Mouse (Mus musculus) liver, postnatal 0 days (tissue): ENCODE results near the gene Ybx3.

ENCODE experiments used
- CTCF ChIP-seq: sonication (generic); IDR thresholded peaks from 2 replicates; pipeline ENCODE4 v1.5.1; 2016; ENCODE audit warnings: antibody characterized with exemption, low read depth
- EP300 ChIP-seq: IDR thresholded peaks from 2 replicates; pipeline ENCODE4 v1.6.1; 2016; ENCODE audit warnings: antibody characterized with exemption, low read depth, mild to moderate bottlenecking

DNA sequence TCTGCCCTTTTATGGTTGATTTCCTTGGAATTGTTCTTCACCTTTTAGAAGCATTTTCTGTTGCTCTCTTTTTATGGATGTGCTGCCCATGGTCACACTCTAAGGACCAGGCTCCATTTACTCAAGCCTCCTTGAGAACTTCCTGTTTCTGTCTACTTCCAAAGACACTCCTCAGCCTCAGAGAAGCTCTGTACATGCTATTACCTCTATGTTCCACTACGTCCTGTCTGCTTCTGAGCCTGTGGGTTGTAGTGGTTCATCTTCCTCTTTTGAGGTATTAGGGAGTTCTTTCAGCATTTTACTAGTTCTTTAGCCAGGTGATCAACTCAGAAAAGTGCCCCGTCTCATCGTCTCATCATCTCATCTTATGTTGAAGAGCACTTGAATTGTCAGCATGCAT, 31.3 kb upstream of the Ybx3 start:
- TF ChIP-seq EP300, result no peak
- no peak for TF ChIP-seq CTCF
